Mouse (Mus musculus) lung, adult 2 months (tissue): ENCODE data around the gene Cyp4b1.
"Not testable (repeated sequence)": the region's sequence is repeated elsewhere in the genome, so short reads cannot be mapped to it uniquely, and the experiment has no call there.

Source experiments
- CTCF ChIP-seq: fragments of 200-500 bp; IDR thresholded peaks from 2 replicates; pipeline ENCODE4 v1.5.1; 2011; ENCODE audit warnings: mild to moderate bottlenecking, low read length, control low read depth; ENCODE audit not compliant: insufficient read depth
- POLR2A ChIP-seq: fragments of 200-500 bp; IDR thresholded peaks from 2 replicates; pipeline ENCODE4 v1.6.1; 2011; ENCODE audit warnings: low read depth, mild to moderate bottlenecking, control low read depth, low read length, borderline replicate concordance; ENCODE audit errors: extremely low read depth

- TF ChIP-seq POLR2A, CTCF: not testable (repeated sequence)
Observed at GRCm38 (mm10) chr4:115655841-115656534, 8.5 kb upstream of the Cyp4b1 start.
